Mouse (Mus musculus): ENCODE measurements around the gene Robo2.

GRCm38 (mm10) chr16:74131370-74131769, 280.3 kb downstream of the Robo2 start:
- TF ChIP-seq POLR2A (IDR thresholded peaks at IDR 0.05; ENCODE audit: control insufficient read depth in 1 of 2, insufficient read depth in 1 of 2, low read depth in 1 of 2, low read length in 2 of 2, poor library complexity in 1 of 2), result no peak
- no peak for TF ChIP-seq ZKSCAN1 (IDR thresholded peaks at IDR 0.05; ENCODE audit: low read depth, low read length)
- no peak for TF ChIP-seq CTCF (IDR thresholded peaks at IDR 0.05 in 2 of 3, conservative IDR thresholded peaks at IDR 0.05 in 1 of 3; ENCODE audit: control insufficient read depth in 1 of 3, insufficient read depth in 1 of 3, low read depth in 2 of 3, low read length in 3 of 3, poor library complexity in 1 of 3, severe bottlenecking in 1 of 3)
- TF ChIP-seq TCF12 (IDR thresholded peaks at IDR 0.05; ENCODE audit: low read depth, low read length), result no peak
- TF ChIP-seq POLR2AphosphoS2 (IDR thresholded peaks at IDR 0.05; ENCODE audit: low read length), result no peak
- no peak for TF ChIP-seq SIN3A (IDR thresholded peaks at IDR 0.05; ENCODE audit: low read length)
- no peak for TF ChIP-seq MYB (IDR thresholded peaks at IDR 0.05; ENCODE audit: low read depth, low read length)
- TF ChIP-seq TAL1 (IDR thresholded peaks at IDR 0.05; ENCODE audit: low read length), result no peak
- no peak for TF ChIP-seq ELF1 (IDR thresholded peaks at IDR 0.05; ENCODE audit: low read depth, low read length)
- no peak for TF ChIP-seq MAFK (IDR thresholded peaks at IDR 0.05; ENCODE audit: borderline replicate concordance, low read depth, low read length)
- TF ChIP-seq JUND (IDR thresholded peaks at IDR 0.05; ENCODE audit: low read depth, low read length), result no peak

Measured in MEL (cell line).